Mouse (Mus musculus) embryonic facial prominence, embryonic 15.5 days (tissue): ENCODE data around the gene Zfp872. TPM values are rescaled to one million over a fixed set of nuclear protein-coding genes. Genes with fewer than 3 reads are reported as not detected.

Experiments used
- ATAC-seq: fragments of 200-750 bp; cut with Nextera tagmentation; 2 replicates; pipeline ENCODE4 v1.8.0; 2017; ENCODE audit warnings: low read depth, moderate TSS enrichment; ENCODE audit not compliant: insufficient number of reproducible peaks, low FRiP score, low TSS enrichment
- H3K27ac ChIP-seq: fragments of 300-500 bp; sonication (generic); replicated peaks from 2 replicates; pipeline ENCODE4 v1.5.1; 2015; ENCODE audit warnings: mild to moderate bottlenecking, inconsistent platforms
- H3K27me3 ChIP-seq: fragments of 300-500 bp; sonication (generic); 2 replicates; pipeline ENCODE4 v1.6.1; 2015; ENCODE audit warnings: inconsistent platforms
- H3K36me3 ChIP-seq: fragments of 300-500 bp; sonication (generic); 2 replicates; pipeline ENCODE4 v1.6.1; 2015; ENCODE audit warnings: mild to moderate bottlenecking, inconsistent platforms
- H3K4me1 ChIP-seq: fragments of 300-500 bp; sonication (generic); 2 replicates; pipeline ENCODE4 v1.6.1; 2015; ENCODE audit warnings: inconsistent platforms
- H3K4me2 ChIP-seq: fragments of 300-500 bp; sonication (generic); replicated peaks from 2 replicates; pipeline ENCODE4 v1.6.1; 2015; ENCODE audit warnings: mild to moderate bottlenecking, inconsistent platforms
- H3K4me3 ChIP-seq: fragments of 300-500 bp; sonication (generic); replicated peaks from 2 replicates; pipeline ENCODE4 v1.5.1; 2015; ENCODE audit warnings: mild to moderate bottlenecking, inconsistent platforms
- H3K9ac ChIP-seq: fragments of 300-500 bp; sonication (generic); 2 replicates; pipeline ENCODE4 v1.6.1; 2015; ENCODE audit warnings: inconsistent platforms
- H3K9me3 ChIP-seq: fragments of 300-500 bp; sonication (generic); replicated peaks from 2 replicates; pipeline ENCODE4 v1.6.1; 2016; ENCODE audit warnings: inconsistent platforms
- WGBS: fragments of 180-500 bp; shearing (Covaris S2); methylation state at CpG from one replicate; pipeline ENCODE4 v1.1.7; 2015; 5-methylcytosine and 5-hydroxymethylcytosine counted together
- polyA plus RNA-seq: library from polyadenylated mRNA; unstranded; fragments of >200 nt; fragmentation: Nextera tagmentation; extraction: Ambion mirVana; gene quantifications from 2 replicates; pipeline ENCODE4 v1.2.1, GENCODE M21; 2015

The Zfp872 gene
- polyA plus RNA-seq, 1 experiment from 2014 or later: 0.19 TPM

- ATAC-seq: peak; percentile 99
- Histone ChIP-seq H3K4me2 (peak within 1 kb of the TSS; percentile 70), H3K36me3 (0 out of 2 replicates have a peak, but pooled peaks cover 10% of the 10 kb centered on the region), H3K27me3 (no peaks in the 10 kb centered on the region), H3K4me3 (peak within 1 kb of the TSS; percentile 80), H3K9me3 (no peaks in the 10 kb centered on the region), H3K9ac (peak within 1 kb of the TSS; percentile 88), H3K4me1 (peaks cover 21% of the 10 kb centered on the region), H3K27ac (peak within 1 kb of the TSS; percentile 95)
- WGBS: under 1% methylated on average over 65 of the region's 65 CpGs
These were observed 31.2 kb upstream of the Zfp872 start, which contains the start of gene Pigyl for GRCm38 (mm10) chr9:22156497-22157245. TSS of gene Pigyl (plus strand) at chr9:22156846.

GRCm38 (mm10) chr9:22157516-22158265, 30.2 kb upstream of the Zfp872 start:
- 71% methylated on average over 34 of the region's 34 CpGs for WGBS

GRCm38 (mm10) chr9:22161299-22161698, 26.6 kb upstream of the Zfp872 start:
- WGBS: 32% methylated on average over 6 of the region's 6 CpGs

More at GRCm38 (mm10) chr9:22157516-22158265, 30.2 kb upstream of the Zfp872 start:
- H3K4me3 ChIP-seq: peak overlapping the region; percentile 80
- no peak overlapping the region for H3K27ac ChIP-seq
- H3K27me3 ChIP-seq: no peaks in the 10 kb centered on the region
- peaks cover 21% of the 10 kb centered on the region for H3K4me1 ChIP-seq
- H3K36me3 ChIP-seq: 0 out of 2 replicates have a peak, but pooled peaks cover 10% of the 10 kb centered on the region
- H3K9ac ChIP-seq: peak overlapping the region; percentile 88; the same call in 1 of the 2 replicates
- no peaks in the 10 kb centered on the region for H3K9me3 ChIP-seq
- H3K4me2 ChIP-seq: peak overlapping the region; percentile 70
- ATAC-seq: no peak

GRCm38 (mm10) chr9:22162305-22162704, 25.6 kb upstream of the Zfp872 start:
- Histone ChIP-seq H3K9me3 (0 out of 2 replicates have a peak, but pooled peaks cover 6% of the 10 kb centered on the region), H3K9ac (no peak overlapping the region), H3K36me3 (0 out of 2 replicates have a peak, but pooled peaks cover 10% of the 10 kb centered on the region), H3K4me2 (no peak overlapping the region), H3K4me1 (peaks cover 9% of the 10 kb centered on the region), H3K27me3 (no peaks in the 10 kb centered on the region), H3K4me3 (no peak overlapping the region), H3K27ac (no peak overlapping the region)
- no peak for ATAC-seq
- 81% methylated on average over 9 of the region's 9 CpGs for WGBS

More at GRCm38 (mm10) chr9:22161299-22161698, 26.6 kb upstream of the Zfp872 start:
- 0 out of 2 replicates have a peak, but pooled peaks cover 10% of the 10 kb centered on the region for H3K36me3 ChIP-seq
- H3K4me3 ChIP-seq: no peak overlapping the region
- H3K4me2 ChIP-seq: no peak overlapping the region
- H3K9me3 ChIP-seq: no peaks in the 10 kb centered on the region
- H3K9ac ChIP-seq: no peak overlapping the region
- no peaks in the 10 kb centered on the region for H3K27me3 ChIP-seq
- peaks cover 13% of the 10 kb centered on the region for H3K4me1 ChIP-seq
- H3K27ac ChIP-seq: no peak overlapping the region
- ATAC-seq: no peak

- no peaks in the 10 kb centered on the region for H3K27me3 ChIP-seq
- no peak overlapping the region for H3K9ac ChIP-seq
- no peak overlapping the region for H3K27ac ChIP-seq
- 0 out of 2 replicates have a peak, but pooled peaks cover 9% of the 10 kb centered on the region for H3K36me3 ChIP-seq
- no peak overlapping the region for H3K4me2 ChIP-seq
- WGBS: 79% methylated on average over 7 of the region's 7 CpGs
- peaks cover 3% of the 10 kb centered on the region; the same call in 1 of the 2 replicates for H3K4me1 ChIP-seq
- 0 out of 2 replicates have a peak, but pooled peaks cover 6% of the 10 kb centered on the region for H3K9me3 ChIP-seq
- no peak for ATAC-seq
- no peak overlapping the region for H3K4me3 ChIP-seq
These were observed 25.0 kb upstream of the Zfp872 start for GRCm38 (mm10) chr9:22162912-22163311.

- Histone ChIP-seq H3K36me3 (no peaks in the 10 kb centered on the region), H3K27me3 (no peaks in the 10 kb centered on the region), H3K4me2 (peak overlapping the region; percentile 93), H3K4me3 (peak overlapping the region; percentile 59), H3K9me3 (0 out of 2 replicates have a peak, but pooled peaks cover 6% of the 10 kb centered on the region), H3K27ac (no peak overlapping the region; the same call in 1 of the 2 replicates), H3K9ac (peak overlapping the region; percentile 63), H3K4me1 (no peaks in the 10 kb centered on the region)
- peak; percentile 69; the same call in 1 of the 2 replicates for ATAC-seq
- 2% methylated on average over 54 of the region's 54 CpGs for WGBS
These were observed 22.9 kb upstream of the Zfp872 start for GRCm38 (mm10) chr9:22164711-22165668.

- no peak for ATAC-seq
- Histone ChIP-seq H3K27me3 (no peaks in the 10 kb centered on the region), H3K36me3 (no peaks in the 10 kb centered on the region), H3K4me1 (no peaks in the 10 kb centered on the region), H3K27ac (no peak overlapping the region), H3K9me3 (0 out of 2 replicates have a peak, but pooled peaks cover 6% of the 10 kb centered on the region), H3K4me2 (no peak overlapping the region), H3K4me3 (no peak overlapping the region), H3K9ac (no peak overlapping the region)
- WGBS: 48% methylated on average over 6 of the region's 6 CpGs
These were observed 21.9 kb upstream of the Zfp872 start for GRCm38 (mm10) chr9:22165964-22166363.

GRCm38 (mm10) chr9:22166686-22167085, 21.2 kb upstream of the Zfp872 start:
- H3K27me3 ChIP-seq: no peaks in the 10 kb centered on the region
- 91% methylated on average over 10 of the region's 10 CpGs for WGBS
- H3K36me3 ChIP-seq: no peaks in the 10 kb centered on the region
- 0 out of 2 replicates have a peak, but pooled peaks cover 6% of the 10 kb centered on the region for H3K9me3 ChIP-seq
- H3K4me3 ChIP-seq: no peak overlapping the region
- no peak overlapping the region for H3K27ac ChIP-seq
- no peaks in the 10 kb centered on the region for H3K4me1 ChIP-seq
- no peak for ATAC-seq
- H3K9ac ChIP-seq: no peak overlapping the region
- H3K4me2 ChIP-seq: no peak overlapping the region

GRCm38 (mm10) chr9:22167751-22168150, 20.1 kb upstream of the Zfp872 start:
- Histone ChIP-seq H3K27ac (no peak overlapping the region), H3K9ac (no peak overlapping the region), H3K36me3 (no peaks in the 10 kb centered on the region), H3K4me1 (no peaks in the 10 kb centered on the region), H3K27me3 (no peaks in the 10 kb centered on the region), H3K9me3 (0 out of 2 replicates have a peak, but pooled peaks cover 6% of the 10 kb centered on the region), H3K4me3 (no peak overlapping the region), H3K4me2 (no peak overlapping the region)
- WGBS: 98% methylated on average over 4 of the region's 4 CpGs
- no peak for ATAC-seq

- 94% methylated on average over 11 of the region's 11 CpGs for WGBS
These were observed 18.6 kb upstream of the Zfp872 start for GRCm38 (mm10) chr9:22169327-22169726.

More at GRCm38 (mm10) chr9:22169327-22169726, 18.6 kb upstream of the Zfp872 start:
- no peak for ATAC-seq
- Histone ChIP-seq H3K27ac (no peak overlapping the region), H3K4me2 (no peak overlapping the region), H3K4me3 (no peak overlapping the region), H3K9me3 (0 out of 2 replicates have a peak, but pooled peaks cover 6% of the 10 kb centered on the region), H3K4me1 (no peaks in the 10 kb centered on the region), H3K9ac (no peak overlapping the region), H3K27me3 (no peaks in the 10 kb centered on the region), H3K36me3 (no peaks in the 10 kb centered on the region)
